ENCODE assay signal across 8 mouse cellular contexts in genomic region chr11:69327157-69327442, GRCm38 (mm10). TPM values are rescaled to one million over a fixed set of nuclear protein-coding genes. Genes with fewer than 3 reads are reported as not detected.
DNase-seq lines count a peak whose midpoint lies in the region; ATAC-seq lines count a peak whose summit lies in the region.

No protein-coding gene starts in this region.

- peaks cover 21% of the 10 kb centered on the region for H3K4me1 ChIP-seq in kidney, embryonic 14.5 days (ENCODE audit: control insufficient read depth, insufficient read depth, low read length)
- H3K4me1 ChIP-seq in hindbrain, embryonic 11.5 days (replicated peaks; ENCODE audit: control insufficient read depth, insufficient read depth, low read length) = peaks cover 10% of the 10 kb centered on the region
- H3K4me1 ChIP-seq in midbrain, embryonic 12.5 days = peaks cover 37% of the 10 kb centered on the region

- no peaks in the 10 kb centered on the region for H3K36me3 ChIP-seq in kidney, embryonic 14.5 days (ENCODE audit: control insufficient read depth, insufficient read depth, low read length)
- no peaks in the 10 kb centered on the region for H3K36me3 ChIP-seq in hindbrain, embryonic 11.5 days (ENCODE audit: control insufficient read depth, insufficient read depth, low read length)
- no peaks in the 10 kb centered on the region for H3K36me3 ChIP-seq in midbrain, embryonic 12.5 days

- H3K27ac ChIP-seq in kidney, embryonic 14.5 days (ENCODE audit: low read depth, low read length) = no peak overlapping the region
- no peak overlapping the region for H3K27ac ChIP-seq in hindbrain, embryonic 11.5 days (ENCODE audit: low read depth, low read length)
- no peak overlapping the region for H3K27ac ChIP-seq in midbrain, embryonic 12.5 days (replicated peaks)

- no peak for ATAC-seq in kidney, embryonic 14.5 days (ENCODE audit: low FRiP score, low TSS enrichment)
- ATAC-seq in hindbrain, embryonic 11.5 days (ENCODE audit: low FRiP score) = no peak
- ATAC-seq in midbrain, embryonic 12.5 days (ENCODE audit: low FRiP score, low read depth) = no peak
- no peak for ATAC-seq in monocyte, adult 5-6 weeks (replicated peaks; ENCODE audit: insufficient number of reproducible peaks, low FRiP score, low TSS enrichment, poor library complexity, severe bottlenecking)

- H3K4me3 ChIP-seq in kidney, embryonic 14.5 days (ENCODE audit: low read length) = peak overlapping the region; percentile 52; the same call in 1 of the 2 replicates
- H3K4me3 ChIP-seq in hindbrain, embryonic 11.5 days (ENCODE audit: low read depth, low read length) = peak overlapping the region; percentile 46; the same call in 1 of the 2 replicates
- peak overlapping the region; percentile 54 for H3K4me3 ChIP-seq in midbrain, embryonic 12.5 days

- H3K9ac ChIP-seq in kidney, embryonic 14.5 days (ENCODE audit: low read depth, low read length) = no peak overlapping the region
- H3K9ac ChIP-seq in hindbrain, embryonic 11.5 days (ENCODE audit: low read depth, low read length) = no peak overlapping the region
- peak overlapping the region; percentile 76; the same call in 1 of the 2 replicates for H3K9ac ChIP-seq in midbrain, embryonic 12.5 days (replicated peaks)

- WGBS in kidney, embryonic 14.5 days = 13% methylated on average over 9 of the region's 9 CpGs
- WGBS in hindbrain, embryonic 11.5 days = 7% methylated on average over 9 of the region's 9 CpGs
- WGBS in midbrain, embryonic 12.5 days = 13% methylated on average over 9 of the region's 9 CpGs

- DNase-seq in kidney, postnatal 14 days = no peak
- DNase-seq in adrenal gland, postnatal 14 days = peak; percentile 67
- DNase-seq in hindbrain, embryonic 11.5 days (ENCODE audit: low spot score) = no peak
- DNase-seq in yolk sac, embryonic 10.5 days (ENCODE audit: low spot score) = no peak
- DNase-seq in gastrocnemius, postnatal 25 days = no peak

- H3K9me3 ChIP-seq in kidney, embryonic 14.5 days (ENCODE audit: control insufficient read depth, low read length) = no peaks in the 10 kb centered on the region
- no peaks in the 10 kb centered on the region for H3K9me3 ChIP-seq in hindbrain, embryonic 11.5 days (ENCODE audit: control insufficient read depth, low read length)
- H3K9me3 ChIP-seq in midbrain, embryonic 12.5 days = no peaks in the 10 kb centered on the region

- peaks cover 15% of the 10 kb centered on the region; the same call in 1 of the 2 replicates for H3K27me3 ChIP-seq in kidney, embryonic 14.5 days (ENCODE audit: control insufficient read depth, insufficient read depth, low read length)
- peaks cover 13% of the 10 kb centered on the region for H3K27me3 ChIP-seq in hindbrain, embryonic 11.5 days (ENCODE audit: control insufficient read depth, insufficient read depth, low read length)
- H3K27me3 ChIP-seq in midbrain, embryonic 12.5 days = peaks cover 45% of the 10 kb centered on the region

- H3K4me2 ChIP-seq in kidney, embryonic 14.5 days (replicated peaks; ENCODE audit: low read depth, low read length) = peak overlapping the region; percentile 94; the same call in 1 of the 2 replicates
- H3K4me2 ChIP-seq in hindbrain, embryonic 11.5 days (replicated peaks; ENCODE audit: low read depth, low read length) = peak overlapping the region; percentile 93; the same call in 1 of the 2 replicates
- H3K4me2 ChIP-seq in midbrain, embryonic 12.5 days (replicated peaks) = peak overlapping the region; percentile 92

RNA-seq across cellular contexts. Expression of gene Kcnab3, which starts 1.0 kb away (rescaled TPM):
- 1.4 and 3.2 TPM in 2 replicates for polyA plus RNA-seq in kidney, embryonic 14.5 days (2014; fragmentation: Nextera tagmentation; extraction: Ambion mirVana)
- total RNA-seq in adrenal gland, postnatal 14 days (2021) = 6.6 and 6.9 TPM in 2 replicates
- 1.4 and 3.0 TPM in 2 replicates for polyA plus RNA-seq in hindbrain, embryonic 11.5 days (2014; fragmentation: Nextera tagmentation; extraction: Ambion mirVana)
- polyA plus RNA-seq in midbrain, embryonic 12.5 days (2016; fragmentation: Nextera tagmentation; extraction: Ambion mirVana) = 4.4 and 4.5 TPM in 2 replicates
- under 1 TPM in 1 of 2 experiments, not detected in 1; 0.13 TPM for total RNA-seq in gastrocnemius, postnatal 25 days (2021)
- 2.0 to 2.3 TPM in 2 of 3 replicates, not detected in the other for total RNA-seq in monocyte, adult 5-6 weeks (2017)

RNA-seq across cellular contexts. Expression of gene Trappc1, which starts 3.3 kb away (rescaled TPM):
- 175 and 217 TPM in 2 replicates for polyA plus RNA-seq in kidney, embryonic 14.5 days (2014; fragmentation: Nextera tagmentation; extraction: Ambion mirVana)
- 82.9 and 83.2 TPM in 2 replicates for total RNA-seq in adrenal gland, postnatal 14 days (2021)
- 209 and 215 TPM in 2 replicates for polyA plus RNA-seq in hindbrain, embryonic 11.5 days (2014; fragmentation: Nextera tagmentation; extraction: Ambion mirVana)
- 186 and 187 TPM in 2 replicates for polyA plus RNA-seq in midbrain, embryonic 12.5 days (2016; fragmentation: Nextera tagmentation; extraction: Ambion mirVana)
- 10 to 100 TPM; 39.6 to 48.3 TPM for total RNA-seq in gastrocnemius, postnatal 25 days (2021)
- total RNA-seq in monocyte, adult 5-6 weeks (2017) = 54.4 to 91.3 TPM (median 61.3 TPM) in 3 replicates

RNA-seq across cellular contexts. Expression of gene Cntrob, which starts 3.5 kb away (rescaled TPM):
- polyA plus RNA-seq in kidney, embryonic 14.5 days (2014; fragmentation: Nextera tagmentation; extraction: Ambion mirVana) = 18.4 and 20.1 TPM in 2 replicates
- 9.0 and 10.7 TPM in 2 replicates for total RNA-seq in adrenal gland, postnatal 14 days (2021)
- 17.2 and 17.9 TPM in 2 replicates for polyA plus RNA-seq in hindbrain, embryonic 11.5 days (2014; fragmentation: Nextera tagmentation; extraction: Ambion mirVana)
- polyA plus RNA-seq in midbrain, embryonic 12.5 days (2016; fragmentation: Nextera tagmentation; extraction: Ambion mirVana) = 40.1 and 45.6 TPM in 2 replicates
- total RNA-seq in gastrocnemius, postnatal 25 days (2021) = 1 to 10 TPM; 1.2 to 2.5 TPM
- 5.8 to 26.8 TPM (median 19.1 TPM) in 3 replicates for total RNA-seq in monocyte, adult 5-6 weeks (2017)

RNA-seq across cellular contexts. Expression of gene Rnf227, which starts 13.2 kb away (rescaled TPM):
- 16.4 and 17.6 TPM in 2 replicates for polyA plus RNA-seq in kidney, embryonic 14.5 days (2014; fragmentation: Nextera tagmentation; extraction: Ambion mirVana)
- 4.1 and 5.4 TPM in 2 replicates for total RNA-seq in adrenal gland, postnatal 14 days (2021)
- 28.7 and 34.9 TPM in 2 replicates for polyA plus RNA-seq in hindbrain, embryonic 11.5 days (2014; fragmentation: Nextera tagmentation; extraction: Ambion mirVana)
- 48.4 and 50.5 TPM in 2 replicates for polyA plus RNA-seq in midbrain, embryonic 12.5 days (2016; fragmentation: Nextera tagmentation; extraction: Ambion mirVana)
- total RNA-seq in gastrocnemius, postnatal 25 days (2021) = under 1 TPM in 1 of 2 experiments, not detected in 1; 0.35 TPM
- 1.3 to 3.6 TPM (median 1.5 TPM) in 3 replicates for total RNA-seq in monocyte, adult 5-6 weeks (2017)

RNA-seq across cellular contexts. Expression of gene Chd3, which starts 42.1 kb away (rescaled TPM):
- polyA plus RNA-seq in kidney, embryonic 14.5 days (2014; fragmentation: Nextera tagmentation; extraction: Ambion mirVana) = 56.7 and 59.7 TPM in 2 replicates
- total RNA-seq in adrenal gland, postnatal 14 days (2021) = 109 and 118 TPM in 2 replicates
- 44.3 and 57.1 TPM in 2 replicates for polyA plus RNA-seq in hindbrain, embryonic 11.5 days (2014; fragmentation: Nextera tagmentation; extraction: Ambion mirVana)
- 78.7 and 88.5 TPM in 2 replicates for polyA plus RNA-seq in midbrain, embryonic 12.5 days (2016; fragmentation: Nextera tagmentation; extraction: Ambion mirVana)
- 10 to 100 TPM; 12.0 to 13.9 TPM for total RNA-seq in gastrocnemius, postnatal 25 days (2021)
- total RNA-seq in monocyte, adult 5-6 weeks (2017) = 76.7 to 192 TPM (median 86.2 TPM) in 3 replicates
